Mouse (Mus musculus): ENCODE measurements around the gene Serpinc1.
"Not testable (repeated sequence)": the region's sequence is repeated elsewhere in the genome, so short reads cannot be mapped to it uniquely, and the experiment has no call there.

Gene Serpinc1

GRCm38 (mm10) chr1:161027196-161027595 lies 48.8 kb downstream of the Serpinc1 start:
- no peaks in the 10 kb centered on the region for H3K9me3 ChIP-seq (ENCODE audit: low read length)
- TF ChIP-seq CTCF (conservative IDR thresholded peaks at IDR 0.05; ENCODE audit: low read length): no peak
- no peak for TF ChIP-seq NANOG (IDR thresholded peaks at IDR 0.05; ENCODE audit: borderline replicate concordance, low read length)
- no peak for TF ChIP-seq POU5F1 (IDR thresholded peaks at IDR 0.05; ENCODE audit: borderline replicate concordance, low read length)
- H3K36me3 ChIP-seq (ENCODE audit: insufficient read depth, low read length): peaks cover 55% of the 10 kb centered on the region
- H3K4me1 ChIP-seq (replicated peaks; ENCODE audit: low read depth, low read length): peaks cover 17% of the 10 kb centered on the region
- no peak overlapping the region for H3K4me3 ChIP-seq (replicated peaks; ENCODE audit: low read length)
- H3K27me3 ChIP-seq (ENCODE audit: insufficient read depth, low read length): no peaks in the 10 kb centered on the region

DNA sequence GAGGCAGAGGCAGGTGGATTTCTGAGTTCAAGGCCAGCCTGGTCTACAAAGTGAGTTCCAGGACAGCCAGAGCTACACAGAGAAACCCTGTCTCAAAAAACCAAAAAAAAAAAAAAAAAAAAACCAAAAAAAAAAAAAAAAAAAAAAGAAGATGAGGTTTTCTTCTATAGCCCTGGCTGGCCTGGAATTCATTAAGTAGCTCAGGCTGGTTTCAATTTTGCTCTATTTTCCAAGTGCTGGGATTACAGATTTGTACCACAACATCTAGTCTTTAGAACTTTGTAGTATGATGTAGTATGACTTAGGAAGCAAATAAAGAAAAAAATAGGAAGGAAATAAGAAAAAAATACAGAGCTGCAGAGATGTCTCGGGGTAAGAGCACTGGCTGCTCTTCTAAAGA lies 50.0 kb downstream of the Serpinc1 start:
- Histone ChIP-seq H3K4me1 (replicated peaks; ENCODE audit: low read depth, low read length) (peaks cover 28% of the 10 kb centered on the region), H3K36me3 (ENCODE audit: insufficient read depth, low read length) (peaks cover 60% of the 10 kb centered on the region)
- H3K9me3 ChIP-seq (ENCODE audit: low read length); H3K4me3 ChIP-seq (replicated peaks; ENCODE audit: low read length); H3K27me3 ChIP-seq (ENCODE audit: insufficient read depth, low read length): not testable (repeated sequence)

GRCm38 (mm10) chr1:161030058-161030457 lies 51.7 kb downstream of the Serpinc1 start:
- Histone ChIP-seq H3K4me1 (replicated peaks; ENCODE audit: low read depth, low read length) (peaks cover 33% of the 10 kb centered on the region), H3K27me3 (ENCODE audit: insufficient read depth, low read length) (no peaks in the 10 kb centered on the region), H3K36me3 (ENCODE audit: insufficient read depth, low read length) (peaks cover 53% of the 10 kb centered on the region), H3K9me3 (ENCODE audit: low read length) (no peaks in the 10 kb centered on the region), H3K4me3 (replicated peaks; ENCODE audit: low read length) (no peak overlapping the region)
- no peak for TF ChIP-seq CTCF (conservative IDR thresholded peaks at IDR 0.05; ENCODE audit: low read length)
- TF ChIP-seq POU5F1 (IDR thresholded peaks at IDR 0.05; ENCODE audit: borderline replicate concordance, low read length): no peak
- no peak for TF ChIP-seq NANOG (IDR thresholded peaks at IDR 0.05; ENCODE audit: borderline replicate concordance, low read length)

DNA sequence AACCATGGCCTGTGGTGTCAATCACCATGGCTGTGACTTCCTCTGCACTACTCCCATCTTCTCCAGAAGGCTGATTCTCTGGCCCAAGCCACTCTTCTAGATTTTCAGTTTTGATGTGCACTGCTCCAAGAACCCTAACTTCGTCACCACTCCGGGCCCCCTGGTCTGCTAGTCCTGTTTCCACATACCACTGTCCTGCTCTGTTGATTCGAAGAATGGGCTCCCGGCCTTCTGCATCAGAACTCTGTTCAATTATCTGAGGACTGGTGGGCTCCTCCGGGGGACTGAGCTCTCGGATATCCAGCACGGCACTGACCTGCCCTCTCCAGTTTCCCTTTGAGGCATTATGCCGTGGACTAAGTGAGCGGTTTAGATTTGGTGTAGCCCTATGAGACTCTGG lies 53.5 kb downstream of the Serpinc1 start:
- no peaks in the 10 kb centered on the region for H3K27me3 ChIP-seq (ENCODE audit: insufficient read depth, low read length)
- peaks cover 33% of the 10 kb centered on the region for H3K4me1 ChIP-seq (replicated peaks; ENCODE audit: low read depth, low read length)
- TF ChIP-seq NANOG (IDR thresholded peaks at IDR 0.05; ENCODE audit: borderline replicate concordance, low read length) (no peak), CTCF (conservative IDR thresholded peaks at IDR 0.05; ENCODE audit: low read length) (no peak), POU5F1 (IDR thresholded peaks at IDR 0.05; ENCODE audit: borderline replicate concordance, low read length) (no peak)
- no peak overlapping the region for H3K4me3 ChIP-seq (replicated peaks; ENCODE audit: low read length)
- H3K36me3 ChIP-seq (ENCODE audit: insufficient read depth, low read length): peaks cover 61% of the 10 kb centered on the region
- H3K9me3 ChIP-seq (ENCODE audit: low read length): no peaks in the 10 kb centered on the region

- no peaks in the 10 kb centered on the region for H3K27me3 ChIP-seq (ENCODE audit: insufficient read depth, low read length)
- no peak overlapping the region for H3K4me3 ChIP-seq (replicated peaks; ENCODE audit: low read length)
- H3K4me1 ChIP-seq (replicated peaks; ENCODE audit: low read depth, low read length): peaks cover 31% of the 10 kb centered on the region
- peaks cover 62% of the 10 kb centered on the region for H3K36me3 ChIP-seq (ENCODE audit: insufficient read depth, low read length)
- no peaks in the 10 kb centered on the region for H3K9me3 ChIP-seq (ENCODE audit: low read length)
- TF ChIP-seq POU5F1 (IDR thresholded peaks at IDR 0.05; ENCODE audit: borderline replicate concordance, low read length) (no peak), NANOG (IDR thresholded peaks at IDR 0.05; ENCODE audit: borderline replicate concordance, low read length) (no peak), CTCF (conservative IDR thresholded peaks at IDR 0.05; ENCODE audit: low read length) (no peak)
Observed at GRCm38 (mm10) chr1:161032345-161032744, 54.0 kb downstream of the Serpinc1 start.

DNA sequence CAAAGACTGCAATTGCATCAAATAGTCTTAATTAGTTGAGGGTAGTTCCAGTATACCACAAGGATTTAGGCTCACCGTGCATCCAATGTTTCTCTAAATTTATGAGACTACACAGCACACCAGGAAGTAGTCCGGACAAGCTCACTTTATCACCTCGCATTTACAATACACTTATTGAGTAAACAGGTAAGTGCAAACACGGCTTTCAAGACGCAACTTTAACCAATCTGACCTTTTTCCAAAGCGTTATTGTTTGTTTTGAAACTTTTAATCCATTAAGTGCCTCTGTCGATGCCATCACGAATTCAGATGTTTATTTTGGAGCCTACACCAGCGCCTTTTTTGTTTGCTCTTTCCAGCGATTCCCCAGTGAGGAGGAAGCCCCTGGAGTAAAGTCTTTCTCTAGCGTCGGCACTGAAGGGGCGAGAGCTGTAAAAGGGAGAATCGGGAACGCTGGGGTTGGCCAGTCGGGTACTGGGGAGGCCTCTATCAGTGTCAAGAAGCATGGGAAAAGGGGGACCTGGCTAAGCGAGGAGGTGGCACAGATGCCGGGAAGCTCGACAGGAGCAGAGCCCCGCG lies 55.6 kb downstream of the Serpinc1 start:
- Histone ChIP-seq H3K36me3 (ENCODE audit: insufficient read depth, low read length) (peaks cover 70% of the 10 kb centered on the region), H3K4me1 (replicated peaks; ENCODE audit: low read depth, low read length) (peaks cover 23% of the 10 kb centered on the region), H3K9me3 (ENCODE audit: low read length) (no peaks in the 10 kb centered on the region), H3K4me3 (replicated peaks; ENCODE audit: low read length) (peak overlapping the region; percentile 86), H3K27me3 (ENCODE audit: insufficient read depth, low read length) (no peaks in the 10 kb centered on the region)
- no peak for TF ChIP-seq CTCF (conservative IDR thresholded peaks at IDR 0.05; ENCODE audit: low read length)
- TF ChIP-seq POU5F1 (IDR thresholded peaks at IDR 0.05; ENCODE audit: borderline replicate concordance, low read length): no peak
- TF ChIP-seq NANOG (IDR thresholded peaks at IDR 0.05; ENCODE audit: borderline replicate concordance, low read length): no peak

DNA sequence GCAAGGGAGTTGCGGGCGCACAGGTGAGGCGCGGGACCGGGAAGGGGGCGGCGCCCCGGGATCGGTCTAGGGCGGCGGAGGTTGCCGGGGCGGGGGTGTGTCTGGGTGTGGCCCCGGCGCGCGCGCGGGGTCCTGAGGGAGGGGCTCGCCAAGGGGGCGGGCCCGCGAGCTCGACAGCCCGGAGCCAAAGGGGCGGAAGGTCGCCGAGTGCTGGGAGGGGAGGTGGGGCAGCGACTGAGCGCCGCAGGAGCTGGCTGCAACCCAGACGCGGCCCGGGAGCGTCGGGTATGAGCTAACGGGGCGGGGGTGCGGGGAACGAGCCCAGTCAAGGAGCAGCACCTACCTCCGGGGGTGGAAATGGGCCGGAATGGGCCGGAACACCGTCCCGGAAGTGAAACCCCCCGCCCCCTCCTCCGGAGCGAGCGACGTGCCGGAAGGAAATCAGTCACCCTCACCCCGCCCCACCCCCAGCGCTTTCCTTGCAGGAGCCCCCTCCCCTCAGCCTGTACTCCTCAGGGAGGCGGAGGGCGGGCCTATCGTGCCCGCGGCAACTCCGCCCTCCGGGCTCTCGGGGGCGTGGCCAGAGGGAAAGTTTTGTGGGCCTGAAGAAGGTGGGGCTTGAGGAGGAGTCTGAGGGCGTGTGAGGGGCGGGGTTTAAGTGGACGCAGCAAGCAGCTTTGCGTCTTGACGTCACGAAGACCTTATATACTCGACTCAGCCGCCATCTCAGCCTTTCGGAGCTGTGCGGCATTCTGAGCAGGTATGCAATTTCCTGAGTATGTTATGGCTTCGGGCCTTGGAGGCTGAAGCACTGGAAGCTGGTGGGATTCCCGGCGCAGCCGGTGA lies 56.3 kb downstream of the Serpinc1 start, which contains the start of gene Zbtb37:
TSS of gene Zbtb37 (minus strand) at position 415 of the 846 bp plus-strand sequence.
- TF ChIP-seq POU5F1 (IDR thresholded peaks at IDR 0.05; ENCODE audit: borderline replicate concordance, low read length) (no peak), CTCF (conservative IDR thresholded peaks at IDR 0.05; ENCODE audit: low read length) (no peak), NANOG (IDR thresholded peaks at IDR 0.05; ENCODE audit: borderline replicate concordance, low read length) (no peak)
- H3K36me3 ChIP-seq (ENCODE audit: insufficient read depth, low read length): peaks cover 63% of the 10 kb centered on the region
- peaks cover 23% of the 10 kb centered on the region for H3K4me1 ChIP-seq (replicated peaks; ENCODE audit: low read depth, low read length)
- H3K9me3 ChIP-seq (ENCODE audit: low read length): no peaks in the 10 kb centered on the region
- H3K27me3 ChIP-seq (ENCODE audit: insufficient read depth, low read length): no peaks in the 10 kb centered on the region
- H3K4me3 ChIP-seq (replicated peaks; ENCODE audit: low read length): peak within 1 kb of the TSS; percentile 86

DNA sequence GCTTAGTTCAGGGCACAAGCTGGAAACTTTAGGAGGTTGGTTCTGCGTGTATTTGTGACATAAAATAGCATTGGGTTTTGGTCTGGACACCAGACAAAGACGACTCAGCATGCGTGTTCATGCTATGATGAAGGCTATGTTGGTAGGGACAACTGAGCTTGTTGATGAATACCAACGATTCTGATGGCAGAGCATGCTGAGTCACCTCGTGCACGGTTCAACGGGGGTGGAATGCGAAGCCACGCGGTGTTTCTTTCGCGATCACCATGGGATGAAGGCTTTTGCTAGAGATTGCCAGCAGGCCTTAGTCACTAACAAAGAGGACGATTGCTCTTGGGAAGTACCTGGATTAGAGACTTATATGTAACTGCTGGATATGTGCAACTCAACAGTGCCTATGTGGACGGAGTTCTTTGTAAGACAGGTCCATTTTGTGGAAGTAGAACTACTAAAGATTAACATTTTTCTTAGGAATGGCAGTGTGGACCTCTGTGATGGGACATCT lies 56.9 kb downstream of the Serpinc1 start:
- Histone ChIP-seq H3K27me3 (ENCODE audit: insufficient read depth, low read length) (no peaks in the 10 kb centered on the region), H3K36me3 (ENCODE audit: insufficient read depth, low read length) (peaks cover 56% of the 10 kb centered on the region), H3K4me1 (replicated peaks; ENCODE audit: low read depth, low read length) (peaks cover 23% of the 10 kb centered on the region)

More for the DNA sequence above, 56.9 kb downstream of the Serpinc1 start:
- Histone ChIP-seq H3K4me3 (replicated peaks; ENCODE audit: low read length) (peak overlapping the region; percentile 86), H3K9me3 (ENCODE audit: low read length) (no peaks in the 10 kb centered on the region)
- no peak for TF ChIP-seq POU5F1 (IDR thresholded peaks at IDR 0.05; ENCODE audit: borderline replicate concordance, low read length)
- TF ChIP-seq CTCF (conservative IDR thresholded peaks at IDR 0.05; ENCODE audit: low read length): no peak
- no peak for TF ChIP-seq NANOG (IDR thresholded peaks at IDR 0.05; ENCODE audit: borderline replicate concordance, low read length)
